Mouse (Mus musculus) kidney, adult 2 months (tissue): Measurements from ENCODE around the gene Spaca4. TPM values are rescaled to one million over a fixed set of nuclear protein-coding genes. Genes with fewer than 3 reads are reported as not detected.

Experiments used
- DNase-seq: peaks from one replicate; pipeline ENCODE4 v3.0.0; 2021
- H3K27ac ChIP-seq: fragments of 200-500 bp; 2 replicates; pipeline ENCODE4 v1.5.1; 2012; ENCODE audit warnings: low read depth, low read length, control low read depth, inconsistent platforms; ENCODE audit not compliant: insufficient read depth
- H3K27me3 ChIP-seq: fragments of 200-500 bp; replicated peaks from 2 replicates; pipeline ENCODE4 v1.6.1; 2012; ENCODE audit warnings: mild to moderate bottlenecking, moderate library complexity, low read length, inconsistent platforms; ENCODE audit not compliant: control insufficient read depth, insufficient read depth
- H3K36me3 ChIP-seq: fragments of 200-500 bp; 2 replicates; pipeline ENCODE4 v1.6.1; 2012; ENCODE audit warnings: mild to moderate bottlenecking, moderate library complexity, low read length, inconsistent platforms; ENCODE audit not compliant: control insufficient read depth, insufficient read depth
- H3K4me1 ChIP-seq: fragments of 200-500 bp; 2 replicates; pipeline ENCODE4 v1.6.1; 2011; ENCODE audit warnings: low read length; ENCODE audit not compliant: control insufficient read depth, insufficient read depth
- H3K4me3 ChIP-seq: fragments of 200-500 bp; 2 replicates; pipeline ENCODE4 v1.5.1; 2011; ENCODE audit warnings: mild to moderate bottlenecking, low read depth, low read length, control low read depth; ENCODE audit not compliant: insufficient read depth
- CTCF ChIP-seq: fragments of 200-500 bp; conservative IDR thresholded peaks from 2 replicates; pipeline ENCODE4 v1.5.1; 2011; ENCODE audit warnings: low read depth, mild to moderate bottlenecking, control low read depth, low read length, moderate library complexity, mixed read lengths; ENCODE audit not compliant: insufficient read depth, insufficient read length
- POLR2A ChIP-seq: fragments of 200-500 bp; IDR thresholded peaks from one replicate; pipeline ENCODE4 v1.6.1; 2011; ENCODE audit warnings: low read depth, low read length, control low read depth
- WGBS: fragments of 180-500 bp; shearing (Covaris S2); methylation state at CpG from one replicate; pipeline ENCODE4 v1.1.7; 2018; 5-methylcytosine and 5-hydroxymethylcytosine counted together
- polyA plus RNA-seq: library from polyadenylated mRNA; depleted of rRNA; stranded (reverse); fragments of >200 nt; gene quantifications from 2 replicates; pipeline ENCODE4 v1.2.3, GENCODE M21; 2012

Gene Spaca4
- polyA plus RNA-seq, 1 experiment = 0.28 TPM

GRCm38 (mm10) chr7:45722348-45722713 lies 3.3 kb downstream of the Spaca4 start:
- Histone ChIP-seq H3K27me3 (no peaks in the 10 kb centered on the region), H3K27ac (no peak overlapping the region), H3K4me3 (no peak overlapping the region), H3K36me3 (no peaks in the 10 kb centered on the region; the same call in 1 of the 2 replicates), H3K4me1 (0 out of 2 replicates have a peak, but pooled peaks cover 4% of the 10 kb centered on the region)
- TF ChIP-seq CTCF = no peak
- no peak for TF ChIP-seq POLR2A
- DNase-seq = no peak
- 64% methylated on average over 13 of the region's 13 CpGs for WGBS

- 68% methylated on average over 13 of the region's 13 CpGs for WGBS
- 0 out of 2 replicates have a peak, but pooled peaks cover 4% of the 10 kb centered on the region for H3K4me1 ChIP-seq
- no peaks in the 10 kb centered on the region; the same call in 1 of the 2 replicates for H3K36me3 ChIP-seq
- no peaks in the 10 kb centered on the region for H3K27me3 ChIP-seq
- no peak for TF ChIP-seq POLR2A
- no peak for TF ChIP-seq CTCF
- no peak overlapping the region for H3K4me3 ChIP-seq
- no peak for DNase-seq
- H3K27ac ChIP-seq = no peak overlapping the region
These were observed 3.8 kb downstream of the Spaca4 start for GRCm38 (mm10) chr7:45721642-45722347.

DNA sequence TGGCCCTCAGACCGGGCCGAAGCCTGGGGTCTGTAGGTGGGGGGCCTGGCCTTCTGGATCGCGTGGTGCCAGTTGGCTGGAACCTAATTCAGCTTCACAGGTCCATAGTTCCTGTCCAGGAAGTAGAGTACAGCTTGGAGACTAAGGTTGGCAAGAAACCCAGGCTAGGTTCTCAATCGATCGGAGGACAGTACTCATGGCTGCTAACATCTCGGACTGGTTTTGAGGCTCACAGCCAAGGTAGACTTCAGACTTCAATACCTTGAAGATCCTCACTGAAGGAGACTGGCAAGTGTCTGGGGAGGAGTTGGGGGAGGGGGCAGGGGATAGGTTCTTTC lies 4.4 kb downstream of the Spaca4 start:
- TF ChIP-seq POLR2A (no peak), CTCF (no peak)
- WGBS = 71% methylated on average over 7 of the region's 7 CpGs
- H3K4me1 ChIP-seq = 0 out of 2 replicates have a peak, but pooled peaks cover 4% of the 10 kb centered on the region
- no peak for DNase-seq
- no peaks in the 10 kb centered on the region; the same call in 1 of the 2 replicates for H3K36me3 ChIP-seq
- no peak overlapping the region for H3K27ac ChIP-seq
- no peak overlapping the region for H3K4me3 ChIP-seq
- no peaks in the 10 kb centered on the region for H3K27me3 ChIP-seq

DNA sequence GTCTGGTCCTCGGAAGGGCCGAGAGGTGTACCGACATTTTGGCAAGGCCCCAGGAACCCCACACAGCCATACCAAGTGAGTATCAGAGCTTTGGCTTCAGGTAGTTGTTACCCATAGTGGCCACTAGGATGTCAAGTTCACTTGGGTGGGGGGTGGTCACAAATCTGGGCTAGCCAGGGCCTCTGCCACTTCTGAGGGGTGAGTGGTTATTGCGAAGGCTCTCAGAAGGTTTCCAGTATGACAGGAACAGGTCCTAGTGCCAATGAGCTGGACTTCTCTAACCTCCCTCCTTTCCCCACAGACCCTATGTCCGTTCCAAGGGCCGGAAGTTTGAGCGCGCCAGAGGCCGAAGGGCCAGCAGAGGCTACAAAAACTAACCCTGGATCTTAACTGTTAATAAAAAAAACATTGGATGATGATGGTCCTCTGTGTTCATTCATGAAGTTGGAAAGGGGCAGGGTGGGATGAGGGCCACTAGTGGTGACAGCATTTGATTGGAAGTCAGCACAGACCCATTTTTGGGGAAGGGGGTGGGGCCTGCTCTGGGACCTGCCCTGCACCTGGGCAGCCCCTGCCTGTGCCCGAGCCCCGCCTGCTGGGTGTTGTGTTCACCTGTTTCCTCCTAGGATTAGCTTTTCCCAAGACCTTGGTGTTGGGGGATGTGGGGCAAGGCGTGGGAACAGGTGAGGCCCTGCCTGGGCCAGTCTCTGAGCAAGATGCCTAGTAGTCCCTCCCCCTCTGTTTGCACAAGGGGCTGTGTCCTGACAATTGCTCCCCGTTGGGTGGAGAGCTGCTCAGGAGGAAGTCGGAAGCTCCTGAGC lies 5.0 kb downstream of the Spaca4 start, which contains the start of gene Fam83e:
Fam83e (plus strand) TSS at position 800 of the 821 bp plus-strand sequence.
- Histone ChIP-seq H3K27ac (no peak within 1 kb of the TSS), H3K4me1 (peaks cover 9% of the 10 kb centered on the region), H3K36me3 (no peaks in the 10 kb centered on the region; the same call in 1 of the 2 replicates), H3K27me3 (no peaks in the 10 kb centered on the region), H3K4me3 (no peak within 1 kb of the TSS)
- DNase-seq = no peak
- TF ChIP-seq CTCF = no peak
- no peak for TF ChIP-seq POLR2A
- 67% methylated on average over 14 of the region's 14 CpGs for whole genome bisulfite sequencing

- DNase-seq = no peak
- H3K27ac ChIP-seq = no peak overlapping the region
- H3K4me3 ChIP-seq = no peak overlapping the region
- no peaks in the 10 kb centered on the region for H3K27me3 ChIP-seq
- H3K4me1 ChIP-seq = peaks cover 11% of the 10 kb centered on the region
- WGBS = 79% methylated on average over 16 of the region's 16 CpGs
- TF ChIP-seq POLR2A (no peak), CTCF (no peak)
- H3K36me3 ChIP-seq = no peaks in the 10 kb centered on the region; the same call in 1 of the 2 replicates
These were observed 5.7 kb downstream of the Spaca4 start for GRCm38 (mm10) chr7:45719738-45720412.

- WGBS = 76% methylated on average over 10 of the region's 10 CpGs
- Histone ChIP-seq H3K36me3 (no peaks in the 10 kb centered on the region; the same call in 1 of the 2 replicates), H3K27ac (no peak overlapping the region), H3K27me3 (no peaks in the 10 kb centered on the region), H3K4me1 (peaks cover 14% of the 10 kb centered on the region), H3K4me3 (no peak overlapping the region)
- TF ChIP-seq POLR2A = no peak
- no peak for TF ChIP-seq CTCF
- no peak for DNase-seq
These were observed 6.4 kb downstream of the Spaca4 start for GRCm38 (mm10) chr7:45719180-45719579.

- Histone ChIP-seq H3K27ac (peak overlapping the region; percentile 69), H3K27me3 (no peaks in the 10 kb centered on the region), H3K4me1 (peaks cover 20% of the 10 kb centered on the region), H3K36me3 (peaks cover under 1% of the 10 kb centered on the region; the same call in 1 of the 2 replicates), H3K4me3 (peak overlapping the region; percentile 90)
- TF ChIP-seq POLR2A (no peak), CTCF (no peak)
- DNase-seq = no peak
- under 1% methylated on average over 20 of the region's 20 CpGs for WGBS
These were observed 7.3 kb downstream of the Spaca4 start for GRCm38 (mm10) chr7:45718331-45718730.
